Mouse (Mus musculus) brown adipose tissue, adult 24 weeks (tissue): Measurements from ENCODE around the gene Phldb1. TPM values are rescaled to one million over a fixed set of nuclear protein-coding genes. Genes with fewer than 3 reads are reported as not detected.
"Not testable (repeated sequence)": the region's sequence is repeated elsewhere in the genome, so short reads cannot be mapped to it uniquely, and the experiment has no call there.

ENCODE experiments used
- H3K27ac ChIP-seq: fragments of 200-500 bp; replicated peaks from 2 replicates; pipeline ENCODE4 v1.5.1; 2012; ENCODE audit warnings: low read depth, mild to moderate bottlenecking, low read length
- H3K4me1 ChIP-seq: fragments of 200-500 bp; 2 replicates; pipeline ENCODE4 v1.6.1; 2012; ENCODE audit warnings: low read length, mixed read lengths; ENCODE audit not compliant: control insufficient read depth, insufficient read depth, insufficient read length
- H3K4me3 ChIP-seq: fragments of 200-500 bp; 2 replicates; pipeline ENCODE4 v1.5.1; 2012; ENCODE audit warnings: low read depth, mild to moderate bottlenecking, low read length, moderate library complexity; ENCODE audit not compliant: insufficient read depth
- polyA plus RNA-seq: library from polyadenylated mRNA; stranded (reverse); fragments of >200 nt; gene quantifications from 2 replicates; pipeline ENCODE4 v1.2.4, GENCODE M21; 2012; ENCODE audit not compliant: missing spikeins, insufficient read depth, insufficient read length

The Phldb1 gene
- polyA plus RNA-seq, result 19.6 and 27.6 TPM in 2 replicates

DNA sequence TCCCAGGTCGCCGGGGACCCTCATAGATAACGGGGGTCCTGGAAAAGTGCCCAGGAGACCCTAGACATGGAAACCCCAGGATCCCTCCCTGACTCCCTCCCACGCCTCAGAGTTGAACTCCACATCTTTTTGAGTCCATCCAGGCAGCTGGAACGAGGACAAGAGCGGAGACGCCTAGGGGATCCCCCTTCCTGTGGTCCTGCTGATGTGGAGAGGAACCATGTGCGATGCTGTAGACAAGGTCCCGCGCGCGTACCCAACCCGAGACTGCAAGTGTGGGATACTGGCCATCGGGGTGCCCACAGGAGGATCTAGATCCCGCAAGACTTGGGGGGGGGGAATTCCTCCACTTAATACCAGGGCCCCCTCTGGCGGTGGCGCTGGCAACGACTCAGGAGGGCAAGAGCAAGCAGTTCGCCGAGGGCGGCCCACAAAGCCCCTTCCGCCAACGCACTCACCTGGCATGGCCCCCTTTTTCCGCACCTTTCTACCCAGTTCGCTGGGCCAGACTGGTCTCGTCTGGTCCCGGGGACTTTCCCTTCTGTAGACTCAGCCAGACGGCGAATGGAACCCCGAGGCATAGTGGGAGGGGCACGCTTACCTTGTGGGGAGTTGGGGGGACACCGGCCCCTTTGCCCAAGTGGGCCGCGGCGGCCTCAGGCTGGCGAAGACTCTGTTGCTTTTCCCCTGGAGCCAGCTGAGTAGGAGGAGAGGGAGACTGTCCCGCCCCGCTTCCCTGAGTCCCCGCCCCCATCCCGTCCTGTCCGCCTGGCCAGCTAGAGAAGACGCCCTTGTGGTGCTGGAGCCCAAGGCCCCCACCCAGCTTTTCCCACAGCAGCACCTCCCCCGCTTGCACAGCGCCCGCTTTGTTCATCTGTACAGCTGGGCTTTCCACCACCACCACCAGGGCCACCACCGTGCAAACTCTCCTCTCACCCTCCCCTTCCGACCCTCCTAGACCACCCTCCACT is at the start of gene Phldb1:
Gene Phldb1 (minus strand): TSS at position 675 of the 971 bp plus-strand sequence.
- H3K4me3 ChIP-seq, result peak within 1 kb of the TSS; percentile 87
- peaks cover 7% of the 10 kb centered on the region; the same call in 1 of the 2 replicates for H3K4me1 ChIP-seq
- peak within 1 kb of the TSS; percentile 89 for H3K27ac ChIP-seq

DNA sequence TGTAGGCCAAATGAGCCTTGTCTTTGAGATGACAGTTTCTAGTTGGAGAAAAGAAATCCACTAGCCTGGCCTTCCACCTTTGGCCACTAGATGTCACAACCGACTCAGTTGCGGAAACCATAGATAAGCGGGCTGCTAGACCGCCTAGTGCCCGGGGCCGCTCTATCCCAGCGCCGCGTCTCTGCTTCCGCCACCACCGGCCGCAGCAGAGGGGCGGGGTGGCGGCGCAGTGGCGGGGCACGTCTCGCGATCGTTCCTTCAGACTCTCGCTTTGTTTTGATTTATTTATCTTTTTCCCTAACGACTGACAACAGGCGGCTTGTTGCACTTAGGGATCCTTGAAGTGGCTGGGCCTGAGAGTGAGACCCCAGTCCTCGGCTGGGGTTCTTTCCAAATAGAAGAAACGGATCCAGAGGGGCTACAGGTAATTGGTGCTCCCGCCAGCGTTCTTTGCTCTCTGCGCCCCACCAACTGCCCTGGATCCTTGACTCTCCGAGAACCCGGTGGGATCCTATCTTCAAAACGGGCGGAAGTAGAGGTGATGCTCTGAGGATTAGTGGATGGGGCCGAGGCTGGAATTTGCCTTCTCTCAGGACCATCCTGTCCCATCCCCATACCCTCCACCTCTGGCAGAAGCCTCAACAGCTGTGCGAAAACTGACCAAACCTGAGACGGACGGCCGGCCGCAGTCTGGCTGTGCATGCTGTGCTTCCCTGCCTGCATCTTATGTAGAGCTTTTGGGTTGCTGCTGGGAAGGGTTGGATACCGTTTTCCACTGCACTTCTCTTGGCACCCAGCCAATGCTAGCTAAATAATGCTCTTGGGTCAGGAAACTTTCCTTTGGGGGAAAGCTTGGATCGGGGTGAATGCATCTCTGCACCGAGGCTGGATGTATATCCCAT is 38.0 kb upstream of the Phldb1 start:
- Histone ChIP-seq H3K27ac (peak overlapping the region; percentile 66), H3K4me3 (peak overlapping the region; percentile 81), H3K4me1 (peaks cover 5% of the 10 kb centered on the region; the same call in 1 of the 2 replicates)

GRCm38 (mm10) chr9:44772392-44772749 is 37.4 kb upstream of the Phldb1 start:
- peaks cover 5% of the 10 kb centered on the region; the same call in 1 of the 2 replicates for H3K4me1 ChIP-seq
- H3K4me3 ChIP-seq, result no peak overlapping the region
- peak overlapping the region; percentile 66 for H3K27ac ChIP-seq

DNA sequence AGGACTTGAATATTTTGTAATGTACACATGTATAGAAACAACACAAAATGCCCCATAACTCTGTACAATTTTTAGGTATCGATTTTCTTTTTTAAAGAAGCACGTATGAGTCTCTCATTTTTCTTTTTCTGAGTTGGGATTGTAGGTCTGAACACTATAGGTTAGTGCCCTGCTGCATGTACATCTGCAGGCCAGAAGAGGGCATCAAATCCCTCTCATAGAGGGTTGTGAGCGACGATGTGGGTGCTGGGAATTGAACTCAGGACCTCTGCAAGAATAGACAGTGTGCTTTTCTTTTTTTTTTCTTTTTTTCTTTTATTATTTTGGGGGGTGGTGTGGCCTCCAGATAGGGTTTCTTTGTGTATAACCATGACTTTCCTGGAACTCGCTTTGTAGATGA is 36.4 kb upstream of the Phldb1 start:
- Histone ChIP-seq H3K4me3 (no peak overlapping the region), H3K27ac (no peak overlapping the region), H3K4me1 (peaks cover 5% of the 10 kb centered on the region)

GRCm38 (mm10) chr9:44768029-44768394 is 33.0 kb upstream of the Phldb1 start:
- not testable (repeated sequence) for H3K4me1 ChIP-seq, H3K27ac ChIP-seq

DNA sequence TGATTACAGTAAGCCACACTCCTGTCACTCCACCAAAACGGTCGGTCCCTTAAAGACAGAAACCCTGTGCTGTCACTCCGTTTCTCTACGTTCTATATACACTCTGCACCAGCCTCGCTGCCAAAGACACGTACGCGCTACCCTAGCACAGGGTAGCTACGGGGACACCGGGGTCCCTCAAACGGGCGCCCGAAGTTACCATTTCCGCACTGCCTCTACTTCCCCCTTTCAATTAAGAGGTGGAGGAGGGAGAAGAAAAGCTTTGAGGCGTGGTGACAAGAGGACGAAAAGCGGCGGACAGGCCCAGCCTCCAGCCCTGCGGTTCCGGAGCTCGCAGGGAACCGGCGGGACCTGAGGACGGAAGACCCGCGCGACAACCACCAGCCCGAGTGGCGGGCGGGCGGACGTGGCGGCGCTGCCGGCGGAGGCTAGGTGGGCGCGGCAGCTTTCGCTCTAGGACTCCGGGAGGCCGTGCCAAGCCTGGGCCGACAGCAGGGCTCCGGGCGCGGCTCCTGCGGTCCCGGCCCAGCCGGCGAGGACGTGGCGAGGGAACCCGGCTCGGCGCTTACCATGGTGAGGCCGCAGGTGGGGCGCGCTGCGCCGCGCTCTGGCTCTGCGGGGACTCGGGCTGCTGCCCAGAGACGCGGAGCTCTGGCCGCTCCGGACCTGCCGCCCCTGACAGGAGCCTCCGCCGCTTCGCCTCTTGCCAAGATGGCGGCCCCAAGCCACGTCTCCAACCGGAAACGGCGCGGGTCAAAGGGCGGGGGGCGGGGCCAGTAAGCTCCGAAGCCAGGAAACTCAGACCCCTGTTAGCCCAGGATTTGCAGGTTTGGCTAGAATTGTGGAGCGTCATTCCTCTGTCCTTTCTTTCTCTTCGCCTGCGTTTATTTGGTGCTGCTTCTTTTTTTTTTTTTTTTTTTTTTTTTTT is 32.4 kb upstream of the Phldb1 start, which contains the start of the genes Arcn1 and Ift46:
Gene Arcn1 (minus strand): TSS at position 745 of the 928 bp plus-strand sequence.
Gene Ift46 (plus strand): TSS at position 808 of the 928 bp plus-strand sequence.
- Histone ChIP-seq H3K4me1 (peaks cover 4% of the 10 kb centered on the region), H3K27ac (peak within 1 kb of the TSS; percentile 96), H3K4me3 (peak within 1 kb of the TSS; percentile 95)

More at GRCm38 (mm10) chr9:44768029-44768394, 33.0 kb upstream of the Phldb1 start:
- peak overlapping the region; percentile 95 for H3K4me3 ChIP-seq

GRCm38 (mm10) chr9:44760873-44761272 is 25.9 kb upstream of the Phldb1 start:
- peaks cover 8% of the 10 kb centered on the region for H3K4me1 ChIP-seq
- no peak overlapping the region for H3K4me3 ChIP-seq
- H3K27ac ChIP-seq, result no peak overlapping the region

- no peaks in the 10 kb centered on the region for H3K4me1 ChIP-seq
Observed at GRCm38 (mm10) chr9:44748473-44748872, 13.5 kb upstream of the Phldb1 start.

GRCm38 (mm10) chr9:44747341-44747740 is 12.3 kb upstream of the Phldb1 start:
- Histone ChIP-seq H3K4me3 (no peak overlapping the region), H3K4me1 (no peaks in the 10 kb centered on the region), H3K27ac (no peak overlapping the region)

More at GRCm38 (mm10) chr9:44748473-44748872, 13.5 kb upstream of the Phldb1 start:
- no peak overlapping the region for H3K4me3 ChIP-seq
- H3K27ac ChIP-seq, result no peak overlapping the region

DNA sequence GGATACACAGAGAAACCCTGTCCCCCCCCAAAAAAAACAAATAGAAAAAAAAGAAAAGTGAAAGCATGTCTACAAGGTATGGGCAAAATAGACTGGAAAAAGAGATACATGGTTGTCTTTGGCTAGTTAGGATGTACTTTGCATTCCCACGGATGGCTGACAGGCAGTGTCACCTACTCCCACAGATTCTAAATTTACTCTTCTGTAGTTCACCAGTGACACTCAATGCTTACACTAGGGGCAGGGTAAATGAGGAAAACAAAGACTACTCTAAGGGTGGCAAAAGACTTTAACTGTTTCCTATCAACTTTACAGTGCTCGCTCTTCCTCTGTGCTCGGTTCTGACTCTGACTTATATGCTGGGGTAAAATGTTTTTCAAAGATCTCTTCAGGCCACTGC is 11.7 kb upstream of the Phldb1 start:
- Histone ChIP-seq H3K4me1 (no peaks in the 10 kb centered on the region), H3K27ac (no peak overlapping the region), H3K4me3 (no peak overlapping the region)

- Histone ChIP-seq H3K4me3 (no peak overlapping the region), H3K27ac (no peak overlapping the region), H3K4me1 (no peaks in the 10 kb centered on the region)
Observed at GRCm38 (mm10) chr9:44745371-44745770, 10.4 kb upstream of the Phldb1 start.

GRCm38 (mm10) chr9:44740663-44741192 is 5.7 kb upstream of the Phldb1 start:
- no peak overlapping the region for H3K4me3 ChIP-seq
- no peaks in the 10 kb centered on the region for H3K4me1 ChIP-seq
- no peak overlapping the region for H3K27ac ChIP-seq

- Histone ChIP-seq H3K4me3 (no peak overlapping the region), H3K27ac (peak overlapping the region; percentile 72), H3K4me1 (peaks cover 4% of the 10 kb centered on the region; the same call in 1 of the 2 replicates)
Observed at GRCm38 (mm10) chr9:44737240-44737949, 2.4 kb upstream of the Phldb1 start.
